18 mouse cellular contexts compared by ENCODE assay signal in the genomic region with DNA sequence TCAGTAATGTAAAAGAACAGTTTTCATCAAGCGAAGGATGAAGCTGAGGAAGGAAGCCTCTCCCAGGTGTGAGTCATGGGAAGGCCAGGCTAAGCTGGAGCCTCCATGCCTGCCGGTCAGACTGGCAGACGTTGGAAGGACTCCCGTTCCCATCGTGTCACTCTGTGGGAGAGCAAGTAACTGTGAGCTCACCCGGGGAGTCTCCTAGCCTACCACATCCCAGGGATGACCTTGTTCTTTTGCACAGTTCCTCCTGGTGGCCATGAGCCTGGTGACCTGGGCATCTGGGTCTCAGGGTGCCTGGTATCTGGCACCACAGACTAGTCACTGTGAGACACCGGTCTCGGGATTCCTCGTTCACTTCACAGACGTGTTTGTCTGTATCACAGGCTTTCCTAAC.
DNase-seq lines count a peak whose midpoint lies in the region; TF ChIP-seq lines count a peak whose summit lies in the region.
"Had no signal": no experiment of that assay in that cellular context is flagged by ENCODE, and none has a peak within 500 bp of the region (broad histone marks: within the 10 kb centered on the region; RNA-seq: fewer than 3 reads in every experiment).

No protein-coding gene starts in this region.

- peak overlapping the region; percentile 12; the same call in 1 of the 2 replicates for H3K27ac ChIP-seq in gastrocnemius, adult 2 months
- H3K27ac ChIP-seq: embryonic facial prominence, embryonic 12.5 days; embryonic facial prominence, embryonic 15.5 days; forebrain, embryonic 12.5 days; forebrain, embryonic 15.5 days; hindbrain, embryonic 12.5 days; hindbrain, embryonic 15.5 days had no signal

- no peak for TF ChIP-seq CTCF in gastrocnemius, adult 2 months (IDR thresholded peaks at IDR 0.05)

- DNase-seq in adrenal gland, adult 2 months = peak; percentile 45
- DNase-seq in adrenal gland, postnatal 4 days (ENCODE audit: low spot score in 2 of 2) = no peak
- DNase-seq in gastrocnemius, adult 2 months = peak; percentile 15
- no peak for DNase-seq in gastrocnemius, postnatal 14 days
- peak; percentile 65 for DNase-seq in 3T3-L1 (ENCODE audit: low read depth, low spot score)
- DNase-seq in left cerebral cortex, adult 8-10 months (ENCODE audit: low spot score in 2 of 2) = no peak
- no peak for DNase-seq in testis, postnatal 10 days (ENCODE audit: low spot score)
- DNase-seq: cerebellum, adult 18-20 months; cerebellum, adult 9-10 months; cerebellum, postnatal 14 days; gastrocnemius, postnatal 10 days; kidney, adult 2 months had no signal

- H3K4me3 ChIP-seq in gastrocnemius, adult 2 months = no peak overlapping the region
- H3K4me3 ChIP-seq: embryonic facial prominence, embryonic 12.5 days; embryonic facial prominence, embryonic 15.5 days; forebrain, embryonic 12.5 days; forebrain, embryonic 15.5 days; hindbrain, embryonic 12.5 days; hindbrain, embryonic 15.5 days had no signal

- intact Hi-C loops in gastrocnemius, adult 2 months (cut with DNase I) = no loop called here
- intact Hi-C loops in gastrocnemius, postnatal 14 days (cut with DNase I; ENCODE audit: low total_unique reads) = loop anchor here (10.0 kb wide), 1 partner anchor 85 kb away; no protein-coding TSS in a partner anchor

Comparison
In these comparisons a context has a peak if more than half of its experiments do, and no peak if none do; other contexts are left out.
1. DNase-seq: peak in adrenal gland, adult 2 months (single experiment), gastrocnemius, adult 2 months (single experiment) and 3T3-L1 (single experiment); none in adrenal gland, postnatal 4 days (0 of 2), gastrocnemius, postnatal 14 days (single experiment), left cerebral cortex, adult 8-10 months (0 of 2) and testis, postnatal 10 days (single experiment).